Mouse (Mus musculus) spleen, postnatal 36 days (tissue): ENCODE measurements around the gene Kcnn4.

ENCODE experiments used
- DNase-seq, 2 experiments: peaks; one replicate each; pipeline ENCODE4 v3.0.0; 2022; ENCODE audit warnings: low spot score in 2 of 2, mixed read lengths in 1 of 2

Kcnn4 gene

GRCm38 (mm10) chr7:24423956-24424732, 54.1 kb downstream of the Kcnn4 start:
- no peak for DNase-seq

- DNase-seq = no peak
Measured at GRCm38 (mm10) chr7:24425919-24426318, 55.9 kb downstream of the Kcnn4 start.

GRCm38 (mm10) chr7:24427168-24427567, 57.1 kb downstream of the Kcnn4 start:
- DNase-seq = no peak

GRCm38 (mm10) chr7:24428725-24429124, 58.7 kb downstream of the Kcnn4 start:
- no peak for DNase-seq

GRCm38 (mm10) chr7:24429413-24430112, 59.5 kb downstream of the Kcnn4 start:
- DNase-seq = no peak

- no peak for DNase-seq
Measured at GRCm38 (mm10) chr7:24430551-24431345, 60.7 kb downstream of the Kcnn4 start.

GRCm38 (mm10) chr7:24431713-24432112, 61.6 kb downstream of the Kcnn4 start:
- peak in 1 of 2 experiments; percentile 33 for DNase-seq

GRCm38 (mm10) chr7:24435305-24435704, 65.2 kb downstream of the Kcnn4 start:
- no peak for DNase-seq
